Mouse (Mus musculus) heart, embryonic 12.5 days (tissue): ENCODE results near the gene B3gat3. TPM values are rescaled to one million over a fixed set of nuclear protein-coding genes. Genes with fewer than 3 reads are reported as not detected.

Source experiments
- ATAC-seq: fragments of 200-750 bp; cut with Nextera tagmentation; 2 replicates; pipeline ENCODE4 v1.8.0; 2017; ENCODE audit warnings: moderate TSS enrichment, moderate library complexity; ENCODE audit not compliant: insufficient number of reproducible peaks, low FRiP score
- H3K27ac ChIP-seq: fragments of 300-500 bp; sonication (generic); 2 replicates; pipeline ENCODE4 v1.5.1; 2016; ENCODE audit warnings: mild to moderate bottlenecking, moderate library complexity; ENCODE audit not compliant: poor library complexity, severe bottlenecking
- H3K27me3 ChIP-seq: fragments of 300-500 bp; sonication (generic); replicated peaks from 2 replicates; pipeline ENCODE4 v1.6.1; 2016; ENCODE audit warnings: mild to moderate bottlenecking, moderate library complexity
- H3K36me3 ChIP-seq: fragments of 300-500 bp; sonication (generic); 2 replicates; pipeline ENCODE4 v1.6.1; 2016; ENCODE audit warnings: mild to moderate bottlenecking, moderate library complexity
- H3K4me1 ChIP-seq: fragments of 300-500 bp; sonication (generic); replicated peaks from 2 replicates; pipeline ENCODE4 v1.6.1; 2016; ENCODE audit warnings: mild to moderate bottlenecking
- H3K4me2 ChIP-seq: fragments of 300-500 bp; sonication (generic); 2 replicates; pipeline ENCODE4 v1.6.1; 2016; ENCODE audit warnings: mild to moderate bottlenecking, moderate library complexity
- H3K4me3 ChIP-seq: fragments of 300-500 bp; sonication (generic); 2 replicates; pipeline ENCODE4 v1.5.1; 2016; ENCODE audit warnings: mild to moderate bottlenecking
- H3K9ac ChIP-seq: fragments of 300-500 bp; sonication (generic); 2 replicates; pipeline ENCODE4 v1.6.1; 2016; ENCODE audit warnings: mild to moderate bottlenecking, moderate library complexity
- H3K9me3 ChIP-seq: fragments of 300-500 bp; sonication (generic); replicated peaks from 2 replicates; pipeline ENCODE4 v1.6.1; 2016; ENCODE audit warnings: mild to moderate bottlenecking, moderate library complexity
- WGBS: fragments of 180-500 bp; shearing (Covaris S2); methylation state at CpG from one replicate; pipeline ENCODE4 v1.1.7; 2016; 5-methylcytosine and 5-hydroxymethylcytosine counted together
- polyA plus RNA-seq: library from polyadenylated mRNA; unstranded; fragments of >200 nt; fragmentation: Nextera tagmentation; extraction: Ambion mirVana; gene quantifications from 2 replicates; pipeline ENCODE4 v1.2.1, GENCODE M21; 2016

Gene B3gat3
- polyA plus RNA-seq, 1 experiment from 2014 or later, result 46.8 TPM

DNA sequence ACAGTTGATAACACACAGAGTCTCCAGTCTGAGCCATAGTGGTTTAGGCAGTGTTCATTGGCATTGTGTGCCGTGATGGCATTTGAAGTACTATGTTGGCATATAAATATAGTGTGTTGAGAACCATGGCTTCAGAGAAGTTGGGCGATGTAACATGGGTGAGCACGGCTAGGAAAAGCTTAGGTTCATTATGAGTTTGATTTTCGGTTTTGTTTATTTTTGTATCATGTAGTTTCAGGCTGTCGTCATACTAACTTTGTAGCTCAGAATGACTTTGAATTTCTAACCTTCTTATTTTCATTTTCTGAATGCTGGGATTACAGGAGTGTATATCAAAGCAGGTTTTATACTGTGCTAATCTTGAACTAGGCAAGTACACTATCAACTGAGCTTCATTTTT, 16.8 kb upstream of the B3gat3 start:
- H3K9ac ChIP-seq, result no peak overlapping the region
- WGBS, result 95% methylated on average over 5 of the region's 5 CpGs
- no peak overlapping the region for H3K4me2 ChIP-seq
- H3K36me3 ChIP-seq, result peaks cover 66% of the 10 kb centered on the region
- no peaks in the 10 kb centered on the region for H3K27me3 ChIP-seq
- no peak for ATAC-seq
- no peak overlapping the region for H3K4me3 ChIP-seq
- H3K4me1 ChIP-seq, result peaks cover 17% of the 10 kb centered on the region
- H3K27ac ChIP-seq, result no peak overlapping the region
- no peaks in the 10 kb centered on the region for H3K9me3 ChIP-seq

DNA sequence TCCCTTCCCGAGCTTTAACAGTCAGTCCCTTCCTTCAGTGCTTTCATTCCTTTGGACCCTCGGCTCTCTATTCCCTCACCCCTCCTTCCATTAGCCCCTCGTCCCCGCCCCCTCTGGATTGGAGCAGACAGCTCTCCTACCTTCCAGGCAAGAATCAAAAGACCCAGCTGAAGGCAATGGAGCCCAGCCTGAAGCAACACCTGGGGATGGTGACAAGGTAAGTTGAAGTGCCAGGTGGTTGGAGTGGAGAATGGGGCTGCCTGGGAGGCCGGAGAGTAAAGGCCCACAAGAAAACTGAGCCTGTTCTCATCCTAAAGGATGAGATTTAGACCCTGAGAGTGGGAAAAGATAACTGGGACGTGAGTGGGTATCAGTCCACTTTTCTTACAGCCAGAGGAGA, 11.6 kb upstream of the B3gat3 start:
- ATAC-seq, result no peak
- WGBS, result 84% methylated on average over 6 of the region's 6 CpGs
- no peak overlapping the region for H3K4me2 ChIP-seq

DNA sequence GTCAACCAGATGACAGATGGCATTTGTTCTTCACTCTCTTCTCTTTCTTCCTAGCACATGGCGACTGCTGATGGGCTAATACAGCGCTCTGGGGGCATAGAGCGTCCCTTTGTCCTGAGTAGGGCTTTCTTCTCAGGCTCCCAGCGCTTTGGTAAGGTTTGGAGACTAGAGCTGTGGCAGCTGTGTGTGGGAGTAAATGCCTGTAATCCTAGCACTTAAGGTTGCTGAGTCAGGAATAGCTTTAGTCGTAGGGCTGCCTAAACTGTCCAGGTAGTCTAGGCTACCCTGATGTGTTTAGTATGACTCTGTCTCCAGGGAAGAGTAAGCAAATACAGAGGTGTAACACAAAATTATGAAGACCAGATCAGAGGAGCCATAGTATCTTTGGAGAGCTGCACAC, 8.4 kb upstream of the B3gat3 start:
- no peak overlapping the region for H3K4me2 ChIP-seq
- H3K36me3 ChIP-seq, result peaks cover 100% of the 10 kb centered on the region
- no peaks in the 10 kb centered on the region for H3K9me3 ChIP-seq
- no peak overlapping the region for H3K9ac ChIP-seq
- no peaks in the 10 kb centered on the region for H3K4me1 ChIP-seq
- no peak overlapping the region for H3K4me3 ChIP-seq
- WGBS, result 90% methylated on average over 5 of the region's 5 CpGs
- no peaks in the 10 kb centered on the region for H3K27me3 ChIP-seq
- H3K27ac ChIP-seq, result no peak overlapping the region
- ATAC-seq, result no peak

More for the DNA sequence above, 11.6 kb upstream of the B3gat3 start:
- H3K27ac ChIP-seq, result no peak overlapping the region
- H3K9me3 ChIP-seq, result no peaks in the 10 kb centered on the region
- no peaks in the 10 kb centered on the region for H3K4me1 ChIP-seq
- H3K36me3 ChIP-seq, result peaks cover 95% of the 10 kb centered on the region
- H3K4me3 ChIP-seq, result no peak overlapping the region
- H3K9ac ChIP-seq, result no peak overlapping the region
- H3K27me3 ChIP-seq, result no peaks in the 10 kb centered on the region

GRCm38 (mm10) chr19:8914212-8914611, 6.0 kb upstream of the B3gat3 start:
- ATAC-seq, result no peak
- no peaks in the 10 kb centered on the region for H3K4me1 ChIP-seq
- no peak overlapping the region for H3K27ac ChIP-seq
- H3K27me3 ChIP-seq, result no peaks in the 10 kb centered on the region
- H3K4me3 ChIP-seq, result no peak overlapping the region
- H3K4me2 ChIP-seq, result no peak overlapping the region
- no peak overlapping the region for H3K9ac ChIP-seq
- no peaks in the 10 kb centered on the region for H3K9me3 ChIP-seq
- 93% methylated on average over 3 of the region's 3 CpGs for WGBS
- peaks cover 79% of the 10 kb centered on the region for H3K36me3 ChIP-seq

GRCm38 (mm10) chr19:8919000-8919399, 1.2 kb upstream of the B3gat3 start:
- 92% methylated on average over 3 of the region's 3 CpGs for WGBS
- Histone ChIP-seq H3K36me3 (peaks cover 34% of the 10 kb centered on the region), H3K4me2 (no peak overlapping the region), H3K4me3 (no peak overlapping the region), H3K4me1 (peaks cover 15% of the 10 kb centered on the region), H3K9ac (no peak overlapping the region), H3K27ac (no peak overlapping the region), H3K27me3 (no peaks in the 10 kb centered on the region), H3K9me3 (no peaks in the 10 kb centered on the region)
- no peak for ATAC-seq

DNA sequence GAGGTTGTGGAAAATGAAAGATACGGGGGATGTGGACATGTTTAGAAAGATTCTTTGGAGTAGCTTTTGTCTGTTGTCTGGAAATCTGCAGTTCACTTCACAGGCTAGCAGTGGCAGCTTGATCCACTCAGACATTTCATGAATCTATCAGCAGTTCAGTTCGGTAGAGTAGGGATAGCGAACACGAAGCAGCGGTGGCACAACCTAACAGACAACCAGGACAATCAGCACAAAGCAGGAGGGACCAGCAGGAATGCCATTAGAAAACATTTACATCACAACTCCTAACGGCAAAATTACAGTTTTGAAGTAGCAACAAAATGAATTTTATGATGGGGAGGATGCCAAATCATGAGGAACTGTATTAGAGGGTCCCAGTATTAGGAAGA, 496 bp upstream of the B3gat3 start:
- 64% methylated on average over 6 of the region's 6 CpGs for WGBS
- no peaks in the 10 kb centered on the region for H3K9me3 ChIP-seq
- H3K36me3 ChIP-seq, result peaks cover 31% of the 10 kb centered on the region
- H3K4me2 ChIP-seq, result peak overlapping the region; percentile 83
- no peak overlapping the region for H3K9ac ChIP-seq
- H3K27ac ChIP-seq, result peak overlapping the region; percentile 86
- no peaks in the 10 kb centered on the region for H3K27me3 ChIP-seq
- H3K4me1 ChIP-seq, result peaks cover 15% of the 10 kb centered on the region
- no peak for ATAC-seq
- peak overlapping the region; percentile 86 for H3K4me3 ChIP-seq

DNA sequence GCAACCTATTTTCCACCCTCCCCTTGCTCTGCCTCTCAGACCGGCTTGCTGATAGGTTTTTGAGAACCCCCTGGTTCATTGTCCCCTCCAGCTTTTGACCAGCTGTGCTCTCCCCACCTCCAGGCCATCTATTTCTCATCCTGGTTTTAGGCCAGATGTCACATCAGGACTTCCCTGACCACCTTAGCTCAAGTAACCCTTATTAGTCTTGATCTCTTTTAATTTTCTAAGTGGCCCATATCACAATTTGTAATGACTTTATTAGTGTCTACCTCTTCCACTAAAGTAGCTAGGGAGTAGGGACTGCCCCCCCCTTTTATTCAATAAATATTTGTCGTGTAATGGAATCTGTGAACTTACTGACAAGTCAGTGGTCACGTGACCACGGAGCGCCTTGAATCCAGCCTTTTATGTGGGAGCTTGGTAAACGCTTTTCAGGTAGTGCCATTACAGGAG, 690 bp downstream of the B3gat3 start:
- peak overlapping the region; percentile 88 for H3K9ac ChIP-seq
- H3K9me3 ChIP-seq, result no peaks in the 10 kb centered on the region
- peak overlapping the region; percentile 83 for H3K4me2 ChIP-seq
- H3K27me3 ChIP-seq, result no peaks in the 10 kb centered on the region
- peaks cover 15% of the 10 kb centered on the region for H3K4me1 ChIP-seq
- peak overlapping the region; percentile 86 for H3K27ac ChIP-seq
- WGBS, result 1% methylated on average over 6 of the region's 6 CpGs
- no peak for ATAC-seq
- peaks cover 27% of the 10 kb centered on the region for H3K36me3 ChIP-seq
- peak overlapping the region; percentile 86 for H3K4me3 ChIP-seq

GRCm38 (mm10) chr19:8921741-8922140, 1.6 kb downstream of the B3gat3 start:
- Histone ChIP-seq H3K27ac (no peak overlapping the region), H3K9ac (0 out of 2 replicates have a peak overlapping the region, but pooled peaks have one; percentile 25), H3K4me3 (no peak overlapping the region; the same call in 1 of the 2 replicates)

GRCm38 (mm10) chr19:8926766-8927165, 6.6 kb downstream of the B3gat3 start:
- WGBS, result 92% methylated on average over 2 of the region's 2 CpGs
- ATAC-seq, result no peak
- Histone ChIP-seq H3K27ac (no peak overlapping the region), H3K4me3 (no peak overlapping the region), H3K4me2 (no peak overlapping the region), H3K36me3 (peaks cover 41% of the 10 kb centered on the region), H3K27me3 (no peaks in the 10 kb centered on the region; the same call in 1 of the 2 replicates), H3K9me3 (no peaks in the 10 kb centered on the region), H3K9ac (no peak overlapping the region), H3K4me1 (peaks cover 19% of the 10 kb centered on the region)

More at GRCm38 (mm10) chr19:8921741-8922140, 1.6 kb downstream of the B3gat3 start:
- Histone ChIP-seq H3K9me3 (no peaks in the 10 kb centered on the region), H3K4me1 (peaks cover 15% of the 10 kb centered on the region), H3K4me2 (peak overlapping the region; percentile 83), H3K36me3 (peaks cover 27% of the 10 kb centered on the region), H3K27me3 (no peaks in the 10 kb centered on the region)
- 78% methylated on average over 9 of the region's 9 CpGs for WGBS
- no peak for ATAC-seq

DNA sequence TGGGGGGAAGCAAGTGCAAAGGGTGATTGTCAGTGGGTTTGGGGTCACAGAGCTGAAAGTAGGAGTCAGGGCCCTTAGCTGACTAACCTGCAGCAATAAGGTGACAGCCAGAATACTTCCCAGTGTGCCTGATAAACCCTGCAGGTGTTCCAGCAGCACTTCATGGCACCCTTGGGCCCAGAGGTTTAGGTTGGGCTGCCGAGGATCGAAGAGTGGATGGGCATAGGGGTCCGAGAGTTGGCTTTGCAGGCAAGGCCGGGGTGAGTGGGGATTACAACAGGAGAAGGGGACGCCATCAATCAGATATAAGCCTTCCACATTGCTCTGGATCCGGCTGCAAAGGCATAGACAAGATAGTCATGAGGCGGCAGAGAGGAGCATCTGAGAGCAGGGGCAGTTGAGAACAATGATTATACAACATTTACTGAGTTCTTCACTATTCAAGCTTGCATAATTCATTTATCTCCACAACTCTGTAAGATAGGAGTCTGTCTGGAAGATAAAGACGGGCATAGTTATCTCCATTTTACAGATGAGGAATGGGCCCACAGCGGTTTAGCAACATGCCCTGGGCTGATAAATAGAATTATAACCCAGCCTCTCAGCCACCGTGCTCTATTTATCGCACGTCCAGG, 7.8 kb downstream of the B3gat3 start:
- Histone ChIP-seq H3K4me1 (peaks cover 18% of the 10 kb centered on the region), H3K9me3 (no peaks in the 10 kb centered on the region), H3K27ac (no peak overlapping the region), H3K36me3 (peaks cover 40% of the 10 kb centered on the region), H3K9ac (no peak overlapping the region), H3K4me2 (no peak overlapping the region), H3K4me3 (no peak overlapping the region), H3K27me3 (no peaks in the 10 kb centered on the region; the same call in 1 of the 2 replicates)
- 84% methylated on average over 12 of the region's 12 CpGs for WGBS
- ATAC-seq, result no peak

GRCm38 (mm10) chr19:8928689-8929223, 8.6 kb downstream of the B3gat3 start:
- no peak overlapping the region for H3K27ac ChIP-seq
- no peaks in the 10 kb centered on the region for H3K9me3 ChIP-seq
- peaks cover 47% of the 10 kb centered on the region for H3K36me3 ChIP-seq
- no peaks in the 10 kb centered on the region; the same call in 1 of the 2 replicates for H3K27me3 ChIP-seq
- H3K4me2 ChIP-seq, result peak overlapping the region; percentile 82
- H3K4me1 ChIP-seq, result peaks cover 18% of the 10 kb centered on the region
- peak overlapping the region; percentile 85 for H3K9ac ChIP-seq
- no peak for ATAC-seq
- peak overlapping the region; percentile 70 for H3K4me3 ChIP-seq
- 19% methylated on average over 16 of the region's 16 CpGs for WGBS
